Mouse (Mus musculus): ENCODE measurements around the gene Peg12. TPM values are rescaled to one million over a fixed set of nuclear protein-coding genes. Genes with fewer than 3 reads are reported as not detected.

Peg12 gene
- polyA plus RNA-seq (2012; rRNA removed) = 0.20 and 0.37 TPM in 2 replicates

DNA sequence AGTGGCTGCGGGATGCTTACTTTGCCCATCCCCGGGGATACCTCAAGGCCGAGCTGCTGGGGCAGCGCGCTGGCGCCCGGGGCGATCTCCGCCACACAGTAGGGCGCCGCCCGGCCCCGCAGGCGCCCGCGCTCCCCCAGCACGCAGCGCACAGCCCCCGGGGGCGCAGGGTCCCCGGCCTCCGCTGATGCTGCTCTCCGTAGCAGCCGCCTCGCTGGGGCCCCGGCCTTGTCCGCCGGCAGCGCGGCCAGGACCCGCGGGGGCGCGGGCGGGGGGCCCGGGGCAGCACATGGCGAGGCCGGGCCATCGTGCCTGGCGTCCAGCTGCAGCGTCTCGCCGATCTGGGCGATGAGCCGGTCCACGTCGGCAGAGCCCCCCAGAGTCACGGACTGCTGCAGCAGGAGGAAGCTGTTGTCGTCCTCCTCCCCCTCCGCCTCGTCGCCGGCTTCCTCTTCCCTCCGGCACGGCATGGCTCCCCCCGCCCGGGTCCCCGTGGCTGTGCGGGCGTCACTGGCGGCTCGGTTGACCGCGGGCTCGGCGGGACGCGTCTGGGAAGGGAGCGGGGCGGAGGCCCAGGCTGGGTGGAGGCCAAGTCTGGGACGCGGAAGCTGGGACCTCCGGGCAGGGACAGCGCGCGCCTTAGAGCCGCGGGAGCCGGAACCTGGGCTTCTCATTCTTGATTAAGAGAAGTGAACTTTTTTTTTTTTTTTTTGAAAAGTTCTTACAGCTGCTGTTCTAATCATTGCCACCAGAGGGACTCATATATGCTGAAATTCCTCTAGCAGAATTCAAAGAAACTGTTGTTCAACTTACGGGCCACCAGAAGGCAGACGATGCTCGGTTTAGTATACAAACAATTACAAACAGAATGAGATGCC lies at the start of gene Peg12:
TSS of gene Peg12 (minus strand) at position 633 of the 878 bp plus-strand sequence.
- H3K27ac ChIP-seq (ENCODE audit: control insufficient read depth, insufficient read depth, low read length) = no peak within 1 kb of the TSS
- no peaks in the 10 kb centered on the region for H3K4me1 ChIP-seq (replicated peaks; ENCODE audit: control insufficient read depth, insufficient read depth, low read length)
- WGBS = 29% methylated on average over 82 of the region's 82 CpGs
- no peaks in the 10 kb centered on the region for H3K27me3 ChIP-seq (ENCODE audit: control insufficient read depth, insufficient read depth, low read length)
- TF ChIP-seq CTCF (IDR thresholded peaks at IDR 0.05; ENCODE audit: borderline replicate concordance, control insufficient read depth, extremely low read depth, insufficient read depth, low read length, poor library complexity) = no peak
- TF ChIP-seq POLR2A (IDR thresholded peaks at IDR 0.05; ENCODE audit: control insufficient read depth, extremely low read depth, insufficient read depth, low read length, poor library complexity) = no peak
- peak; percentile 26 for DNase-seq
- H3K36me3 ChIP-seq (ENCODE audit: control insufficient read depth, insufficient read depth, low read length) = no peaks in the 10 kb centered on the region
- peak within 1 kb of the TSS; percentile 3; the same call in 1 of the 2 replicates for H3K4me3 ChIP-seq (ENCODE audit: control insufficient read depth, insufficient read depth, low read length)

DNA sequence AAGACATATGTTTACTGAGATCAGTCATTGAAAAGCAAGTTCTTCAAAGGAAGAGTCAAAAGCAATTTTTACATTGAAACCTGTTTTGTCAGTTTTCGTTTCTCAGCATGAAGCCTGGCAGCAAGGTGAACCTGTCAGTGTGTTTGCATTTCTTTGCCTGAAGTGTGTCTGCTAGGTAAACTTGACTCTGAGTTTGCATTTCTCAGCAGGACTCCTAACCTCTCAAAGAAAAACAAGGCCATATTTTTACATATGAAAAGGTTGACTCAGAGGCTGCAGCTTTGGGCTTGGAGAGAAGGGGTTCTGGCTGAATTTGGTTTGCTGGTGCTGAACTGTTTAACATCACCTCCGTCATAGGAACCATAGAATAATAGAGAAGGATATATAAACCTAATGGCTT lies 21.8 kb upstream of the Peg12 start:
- Histone ChIP-seq H3K27me3 (ENCODE audit: control insufficient read depth, insufficient read depth, low read length) (no peaks in the 10 kb centered on the region), H3K36me3 (ENCODE audit: control insufficient read depth, insufficient read depth, low read length) (no peaks in the 10 kb centered on the region), H3K27ac (ENCODE audit: control insufficient read depth, insufficient read depth, low read length) (no peak overlapping the region), H3K4me3 (ENCODE audit: control insufficient read depth, insufficient read depth, low read length) (no peak overlapping the region), H3K4me1 (replicated peaks; ENCODE audit: control insufficient read depth, insufficient read depth, low read length) (no peaks in the 10 kb centered on the region)
- WGBS = 27% methylated on average over 2 of the region's 2 CpGs
- DNase-seq = no peak
- TF ChIP-seq CTCF (IDR thresholded peaks at IDR 0.05; ENCODE audit: borderline replicate concordance, control insufficient read depth, extremely low read depth, insufficient read depth, low read length, poor library complexity) = no peak
- TF ChIP-seq POLR2A (IDR thresholded peaks at IDR 0.05; ENCODE audit: control insufficient read depth, extremely low read depth, insufficient read depth, low read length, poor library complexity) = no peak

DNA sequence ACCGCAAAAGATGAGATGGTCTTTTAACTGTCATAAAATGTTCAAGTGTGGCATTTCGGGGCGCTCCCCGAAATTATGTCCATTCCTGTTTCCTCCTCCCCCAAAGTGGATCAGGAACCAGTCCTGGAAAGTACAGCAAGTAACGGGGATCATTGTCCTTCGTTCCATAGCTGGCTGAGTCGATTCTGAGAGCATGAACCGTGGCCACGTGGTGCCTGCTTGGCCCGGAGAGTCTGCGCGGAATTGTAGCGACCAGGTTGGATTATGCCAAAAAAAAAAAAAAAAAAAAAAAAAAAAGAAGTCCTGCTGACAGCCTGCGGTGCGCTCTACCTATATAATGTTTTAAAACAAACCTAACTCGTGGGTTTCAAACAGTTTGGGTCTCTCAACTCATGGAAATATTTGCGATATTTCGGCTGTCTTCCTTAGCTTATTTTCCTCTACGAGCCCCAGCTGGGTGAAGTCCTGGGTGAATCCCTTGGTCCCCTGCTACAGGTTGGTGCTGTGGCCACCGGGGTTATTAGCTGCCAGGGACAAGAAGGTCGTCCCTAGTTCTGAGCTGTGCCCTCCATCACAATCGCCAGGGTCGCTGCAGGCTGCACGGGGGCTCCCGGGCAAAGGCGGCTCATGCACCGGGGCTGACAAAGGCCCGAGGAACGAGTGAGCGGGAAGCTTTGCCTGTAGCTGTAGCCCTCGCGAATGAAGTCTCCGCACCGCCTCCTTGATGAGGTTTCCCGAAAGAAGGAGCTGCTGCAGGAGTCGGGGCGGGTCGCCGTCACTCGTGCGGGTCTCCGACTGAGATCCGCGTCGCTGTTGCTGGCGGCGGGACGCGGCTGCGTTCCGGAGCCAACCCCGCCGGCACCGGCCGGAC lies 1.1 kb downstream of the Peg12 start:
- peak; percentile 2 for DNase-seq
- H3K27ac ChIP-seq (ENCODE audit: control insufficient read depth, insufficient read depth, low read length) = no peak overlapping the region
- no peaks in the 10 kb centered on the region for H3K36me3 ChIP-seq (ENCODE audit: control insufficient read depth, insufficient read depth, low read length)
- peak overlapping the region; percentile 3; the same call in 1 of the 2 replicates for H3K4me3 ChIP-seq (ENCODE audit: control insufficient read depth, insufficient read depth, low read length)
- TF ChIP-seq POLR2A (IDR thresholded peaks at IDR 0.05; ENCODE audit: control insufficient read depth, extremely low read depth, insufficient read depth, low read length, poor library complexity) (no peak), CTCF (IDR thresholded peaks at IDR 0.05; ENCODE audit: borderline replicate concordance, control insufficient read depth, extremely low read depth, insufficient read depth, low read length, poor library complexity) (no peak)
- WGBS = 39% methylated on average over 55 of the region's 55 CpGs
- no peaks in the 10 kb centered on the region for H3K4me1 ChIP-seq (replicated peaks; ENCODE audit: control insufficient read depth, insufficient read depth, low read length)
- H3K27me3 ChIP-seq (ENCODE audit: control insufficient read depth, insufficient read depth, low read length) = no peaks in the 10 kb centered on the region

DNA sequence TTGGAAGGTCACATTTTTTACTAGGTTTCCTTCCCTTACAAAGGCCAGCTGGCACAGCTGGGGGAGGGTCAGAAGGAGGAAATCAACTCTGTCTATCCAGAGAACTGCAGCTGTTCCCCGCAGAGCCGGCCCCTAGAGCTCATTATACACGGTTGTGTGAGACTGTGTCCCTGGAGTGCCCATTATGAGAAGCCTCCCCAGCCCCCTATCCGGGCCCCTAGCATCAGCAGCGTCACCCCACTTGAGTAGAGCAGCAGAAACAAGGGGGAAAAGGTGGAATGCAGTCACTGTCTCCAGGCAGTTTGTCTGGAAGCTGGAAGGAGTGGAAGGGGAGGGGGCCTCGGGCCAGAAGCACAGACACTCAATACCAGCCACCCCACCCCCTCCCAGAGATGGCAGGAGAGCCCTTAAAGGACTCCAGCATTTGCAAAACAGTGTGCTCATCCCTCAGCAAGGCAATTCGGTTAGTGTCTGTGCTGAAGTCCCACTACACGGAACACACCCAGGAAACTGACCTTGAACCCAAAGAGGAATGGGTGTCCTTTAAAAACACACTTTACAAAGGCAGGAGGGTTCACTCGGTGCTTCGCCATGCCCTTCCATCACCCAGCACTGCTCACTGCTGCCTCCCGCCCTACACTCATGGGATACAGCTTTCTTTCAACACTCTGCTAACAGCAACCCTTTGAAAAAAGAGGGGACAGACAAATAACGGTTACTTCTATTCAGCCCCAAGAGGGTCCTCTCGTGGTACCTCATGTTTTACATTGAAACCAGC lies 1.9 kb downstream of the Peg12 start:
- 45% methylated on average over 13 of the region's 13 CpGs for WGBS
- Histone ChIP-seq H3K4me3 (ENCODE audit: control insufficient read depth, insufficient read depth, low read length) (no peak overlapping the region), H3K27ac (ENCODE audit: control insufficient read depth, insufficient read depth, low read length) (no peak overlapping the region), H3K4me1 (replicated peaks; ENCODE audit: control insufficient read depth, insufficient read depth, low read length) (no peaks in the 10 kb centered on the region), H3K27me3 (ENCODE audit: control insufficient read depth, insufficient read depth, low read length) (no peaks in the 10 kb centered on the region), H3K36me3 (ENCODE audit: control insufficient read depth, insufficient read depth, low read length) (no peaks in the 10 kb centered on the region)
- DNase-seq = no peak
- TF ChIP-seq CTCF (IDR thresholded peaks at IDR 0.05; ENCODE audit: borderline replicate concordance, control insufficient read depth, extremely low read depth, insufficient read depth, low read length, poor library complexity) (no peak), POLR2A (IDR thresholded peaks at IDR 0.05; ENCODE audit: control insufficient read depth, extremely low read depth, insufficient read depth, low read length, poor library complexity) (no peak)

DNA sequence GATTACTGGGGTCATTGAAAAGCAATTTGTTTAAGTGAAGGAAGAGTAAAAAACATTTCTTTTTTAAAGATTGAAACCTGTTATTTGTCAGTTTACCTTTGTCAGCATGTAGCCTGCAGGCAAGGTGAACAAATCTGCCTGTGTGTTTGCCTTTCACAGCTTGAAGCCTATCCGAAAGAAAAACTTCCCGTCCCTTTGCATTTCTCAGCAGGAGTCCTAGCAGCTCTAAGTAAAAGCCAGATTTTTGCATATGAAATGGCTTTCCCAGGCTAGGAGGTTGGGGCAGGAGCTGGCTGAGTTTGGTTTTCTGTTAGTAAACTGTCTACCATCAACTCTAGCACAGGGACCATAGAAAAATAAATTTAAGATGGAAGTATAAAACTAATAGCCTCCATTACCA lies 12.0 kb downstream of the Peg12 start:
- Histone ChIP-seq H3K36me3 (ENCODE audit: control insufficient read depth, insufficient read depth, low read length) (no peaks in the 10 kb centered on the region), H3K27me3 (ENCODE audit: control insufficient read depth, insufficient read depth, low read length) (no peaks in the 10 kb centered on the region), H3K4me1 (replicated peaks; ENCODE audit: control insufficient read depth, insufficient read depth, low read length) (no peaks in the 10 kb centered on the region), H3K4me3 (ENCODE audit: control insufficient read depth, insufficient read depth, low read length) (no peak overlapping the region), H3K27ac (ENCODE audit: control insufficient read depth, insufficient read depth, low read length) (no peak overlapping the region)
- 52% methylated on average over 2 of the region's 2 CpGs for WGBS
- no peak for DNase-seq
- TF ChIP-seq POLR2A (IDR thresholded peaks at IDR 0.05; ENCODE audit: control insufficient read depth, extremely low read depth, insufficient read depth, low read length, poor library complexity) (no peak), CTCF (IDR thresholded peaks at IDR 0.05; ENCODE audit: borderline replicate concordance, control insufficient read depth, extremely low read depth, insufficient read depth, low read length, poor library complexity) (no peak)
